Mouse (Mus musculus) gonadal fat pad, adult 2 months (tissue): ENCODE results near the gene Camk2b. TPM values are rescaled to one million over a fixed set of nuclear protein-coding genes. Genes with fewer than 3 reads are reported as not detected.
"Not testable (repeated sequence)": the region's sequence is repeated elsewhere in the genome, so short reads cannot be mapped to it uniquely, and the experiment has no call there.

ENCODE experiments used
- DNase-seq: peaks from one replicate; pipeline ENCODE4 v3.0.0-alpha.2; 2012; ENCODE audit warnings: low read depth
- polyA plus RNA-seq: library from polyadenylated mRNA; depleted of rRNA; stranded (reverse); fragments of >200 nt; gene quantifications from 2 replicates; pipeline ENCODE4 v1.2.3, GENCODE M21; 2012

Gene Camk2b
- polyA plus RNA-seq, 1 experiment = 1.2 TPM

GRCm38 (mm10) chr11:6015011-6015431 is 51.1 kb downstream of the Camk2b start:
- DNase-seq = no peak

GRCm38 (mm10) chr11:6013359-6013758 is 52.8 kb downstream of the Camk2b start:
- DNase-seq = no peak

- no peak for DNase-seq
These were observed 54.3 kb downstream of the Camk2b start for GRCm38 (mm10) chr11:6011879-6012278.

- not testable (repeated sequence) for DNase-seq
These were observed 55.2 kb downstream of the Camk2b start for GRCm38 (mm10) chr11:6010751-6011482.

- not testable (repeated sequence) for DNase-seq
These were observed 58.4 kb downstream of the Camk2b start for GRCm38 (mm10) chr11:6007779-6008128.

- not testable (repeated sequence) for DNase-seq
These were observed 59.0 kb downstream of the Camk2b start for GRCm38 (mm10) chr11:6007010-6007778.

GRCm38 (mm10) chr11:6006351-6007009 is 59.7 kb downstream of the Camk2b start:
- DNase-seq = not testable (repeated sequence)

- DNase-seq = not testable (repeated sequence)
These were observed 60.7 kb downstream of the Camk2b start for GRCm38 (mm10) chr11:6005374-6006043.

GRCm38 (mm10) chr11:6003046-6003639 is 63.0 kb downstream of the Camk2b start:
- no peak for DNase-seq

- DNase-seq = no peak
These were observed 64.0 kb downstream of the Camk2b start for GRCm38 (mm10) chr11:6001981-6002649.

GRCm38 (mm10) chr11:6000961-6001682 is 65.0 kb downstream of the Camk2b start:
- no peak for DNase-seq

GRCm38 (mm10) chr11:5999832-6000771 is 66.1 kb downstream of the Camk2b start:
- DNase-seq = no peak

GRCm38 (mm10) chr11:5998472-5998871 is 67.7 kb downstream of the Camk2b start:
- no peak for DNase-seq

- no peak for DNase-seq
These were observed 70.2 kb downstream of the Camk2b start for GRCm38 (mm10) chr11:5995989-5996388.

- no peak for DNase-seq
These were observed 71.3 kb downstream of the Camk2b start for GRCm38 (mm10) chr11:5994880-5995279.

GRCm38 (mm10) chr11:5994212-5994611 is 72.0 kb downstream of the Camk2b start:
- no peak for DNase-seq

GRCm38 (mm10) chr11:5990910-5991309 is 75.3 kb downstream of the Camk2b start:
- no peak for DNase-seq

- no peak for DNase-seq
These were observed 76.1 kb downstream of the Camk2b start for GRCm38 (mm10) chr11:5989954-5990593.

- no peak for DNase-seq
These were observed 78.0 kb downstream of the Camk2b start for GRCm38 (mm10) chr11:5988126-5988525.
